Mouse (Mus musculus) layer of hippocampus, postnatal 25 days (tissue): ENCODE measurements around the gene Gm43738. TPM values are rescaled to one million over a fixed set of nuclear protein-coding genes. Genes with fewer than 3 reads are reported as not detected.
"Not testable (repeated sequence)": the region's sequence is repeated elsewhere in the genome, so short reads cannot be mapped to it uniquely, and the experiment has no call there.

Experiments used
- DNase-seq, 2 experiments: peaks; one replicate each; pipeline ENCODE4 v3.0.0; 2022; ENCODE audit warnings: mixed read lengths in 2 of 2, low spot score in 1 of 2; ENCODE audit errors: extremely low spot score in 1 of 2
- total RNA-seq, 2 experiments: library from RNA; stranded (reverse); gene quantifications; 2 replicates each; pipeline ENCODE4 v1.2.3; 2021

Gene Gm43738
- total RNA-seq, 2 experiments from 2014 or later, result not detected

DNA sequence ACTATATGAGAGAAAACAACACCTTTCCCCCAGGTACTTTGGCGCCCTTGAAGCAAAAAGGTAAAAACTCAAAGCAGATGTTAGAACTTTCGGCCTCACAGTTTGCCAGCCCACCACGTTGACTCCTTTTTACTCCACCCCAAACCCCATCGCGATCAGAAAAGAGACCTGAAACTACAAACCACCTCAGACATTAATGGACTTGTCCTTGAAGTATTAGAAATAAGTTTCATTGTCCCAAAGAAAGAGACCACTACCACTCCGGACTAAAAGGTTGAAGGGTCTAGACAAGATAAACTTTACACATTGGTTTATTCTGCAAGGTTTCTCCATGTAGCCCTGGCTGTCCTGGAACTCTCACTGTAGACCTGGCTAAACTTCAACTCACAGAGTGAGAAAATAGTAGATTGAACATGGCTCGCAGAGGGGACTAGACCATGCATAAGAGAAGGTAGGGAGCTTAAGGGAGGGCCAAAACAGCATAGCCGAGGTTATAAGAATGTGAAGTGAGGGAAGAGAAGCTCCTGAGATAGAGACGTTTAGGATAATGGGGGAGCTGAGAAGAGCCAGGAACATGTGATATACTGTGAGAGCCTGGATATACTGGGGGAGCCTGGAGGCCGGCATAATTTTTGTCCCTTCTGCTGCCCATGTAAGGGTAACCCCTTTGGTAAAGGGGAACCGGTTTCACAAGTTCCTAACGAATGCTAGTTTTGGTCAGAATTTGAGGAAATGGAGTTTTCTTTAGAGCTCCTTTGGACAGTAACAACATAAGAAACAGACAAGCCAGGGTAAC lies 1.8 kb upstream of the Gm43738 start:
- DNase-seq, result no peak

GRCm38 (mm10) chr3:89101812-89102494 lies 1.1 kb upstream of the Gm43738 start, which contains the start of gene Fdps:
TSS of gene Fdps (minus strand) at chr3:89101959.
- peak; percentile 74 to 78 for DNase-seq

DNA sequence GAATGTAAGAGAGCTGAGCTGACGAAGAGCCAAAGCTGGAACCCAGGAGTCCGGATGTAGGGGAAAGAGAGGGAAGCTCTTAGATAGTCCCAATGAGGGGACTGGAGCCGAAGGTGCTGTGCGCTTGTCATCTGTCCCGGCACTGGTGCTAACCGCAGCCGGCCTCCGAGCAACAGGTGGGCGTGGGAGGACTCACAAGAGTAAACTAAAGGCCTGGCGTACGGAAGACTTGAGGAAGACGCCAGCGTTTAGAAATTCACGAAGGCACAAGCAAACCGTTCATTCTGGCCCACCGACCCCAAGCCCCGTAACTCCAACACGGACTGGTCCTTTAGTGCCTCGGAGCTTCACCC lies 536 bp upstream of the Gm43738 start:
- DNase-seq, result peak in 1 of 2 experiments; percentile 38

- DNase-seq, result no peak
These were observed 6.9 kb downstream of the Gm43738 start for GRCm38 (mm10) chr3:89094021-89094420.

GRCm38 (mm10) chr3:89093175-89093574 lies 7.7 kb downstream of the Gm43738 start, which contains the start of gene Rusc1:
TSS of gene Rusc1 (minus strand) at chr3:89093311.
- DNase-seq, result peak; percentile 84 to 85

GRCm38 (mm10) chr3:89092509-89093090 lies 8.3 kb downstream of the Gm43738 start:
- no peak for DNase-seq

- no peak for DNase-seq
These were observed 8.9 kb downstream of the Gm43738 start for GRCm38 (mm10) chr3:89091811-89092508.

- DNase-seq, result peak; percentile 83 to 86
These were observed 9.9 kb downstream of the Gm43738 start for GRCm38 (mm10) chr3:89090694-89091655.

DNA sequence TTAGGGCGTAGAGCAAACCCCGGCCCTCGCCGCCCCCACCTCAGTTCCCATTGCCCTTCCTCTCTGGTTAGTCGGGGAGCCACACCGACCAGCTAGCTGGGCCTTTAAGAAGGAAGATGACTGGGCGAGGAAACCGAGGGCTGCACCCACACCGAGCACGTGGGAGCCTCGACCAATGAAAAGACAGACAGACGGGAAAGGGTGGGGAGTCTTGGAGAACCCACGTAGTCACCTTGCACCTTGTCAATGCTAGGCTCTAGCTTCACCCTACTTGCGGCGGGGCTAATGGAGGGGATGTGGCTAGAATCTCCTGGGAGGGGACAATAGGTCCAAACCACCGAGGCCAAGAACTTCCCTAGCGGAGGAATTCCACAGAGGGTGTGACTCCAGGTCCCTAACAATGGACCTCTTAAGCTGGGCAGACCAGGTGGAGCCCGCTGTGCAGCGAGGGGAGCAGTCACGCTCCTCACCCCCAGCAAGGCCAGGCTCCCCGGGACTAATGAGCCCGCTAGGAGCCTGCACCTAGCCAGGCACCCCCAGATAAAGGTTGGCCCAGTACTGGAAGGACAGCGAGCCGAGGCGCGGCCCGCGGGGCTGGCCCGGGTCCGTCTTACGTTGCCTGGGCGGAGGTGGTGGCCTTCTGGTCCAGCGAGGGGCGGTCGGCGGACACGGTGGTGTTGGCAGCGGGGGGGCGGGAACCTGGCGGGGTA lies 10.9 kb downstream of the Gm43738 start:
- DNase-seq, result peak; percentile 62 to 72

GRCm38 (mm10) chr3:89088974-89089373 lies 11.9 kb downstream of the Gm43738 start:
- DNase-seq, result no peak

DNA sequence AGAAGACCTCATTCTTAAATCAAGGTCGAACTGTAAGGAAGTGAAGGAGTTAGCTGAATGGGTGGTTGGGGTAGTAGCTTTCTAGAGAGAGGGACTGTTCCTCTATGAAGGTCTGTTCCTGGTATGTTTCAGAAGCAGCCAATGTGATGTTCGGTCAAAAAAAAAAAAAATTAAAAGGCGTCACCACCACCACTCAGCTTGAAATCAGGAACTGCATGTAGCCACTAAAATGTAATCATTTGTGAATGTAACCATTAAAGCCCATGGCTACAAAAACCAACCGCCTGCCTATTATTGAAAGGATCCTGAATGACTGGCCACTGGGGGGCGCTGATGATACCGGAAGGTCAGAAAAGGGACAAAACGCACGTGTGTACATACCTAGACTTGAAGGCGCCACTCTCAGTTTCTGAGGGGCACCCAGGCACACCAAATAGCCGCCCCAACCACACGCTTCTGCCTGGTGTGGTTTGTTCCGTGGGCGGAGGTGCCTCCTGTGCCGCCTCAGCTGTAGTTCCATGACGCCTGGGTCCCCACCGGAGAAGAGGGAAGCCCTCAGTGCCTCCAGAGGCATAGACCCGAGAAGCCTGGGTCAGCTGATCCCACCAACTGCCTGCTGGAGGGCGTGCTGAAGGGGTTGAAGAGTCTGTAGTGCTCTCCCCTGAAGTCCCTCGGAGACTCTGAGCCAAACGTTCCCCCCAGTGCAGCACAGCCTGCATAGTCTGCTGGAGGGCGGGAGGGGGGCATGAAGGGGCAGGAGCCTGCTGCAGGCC lies 13.4 kb downstream of the Gm43738 start:
- DNase-seq, result peak; percentile 74 to 92

DNA sequence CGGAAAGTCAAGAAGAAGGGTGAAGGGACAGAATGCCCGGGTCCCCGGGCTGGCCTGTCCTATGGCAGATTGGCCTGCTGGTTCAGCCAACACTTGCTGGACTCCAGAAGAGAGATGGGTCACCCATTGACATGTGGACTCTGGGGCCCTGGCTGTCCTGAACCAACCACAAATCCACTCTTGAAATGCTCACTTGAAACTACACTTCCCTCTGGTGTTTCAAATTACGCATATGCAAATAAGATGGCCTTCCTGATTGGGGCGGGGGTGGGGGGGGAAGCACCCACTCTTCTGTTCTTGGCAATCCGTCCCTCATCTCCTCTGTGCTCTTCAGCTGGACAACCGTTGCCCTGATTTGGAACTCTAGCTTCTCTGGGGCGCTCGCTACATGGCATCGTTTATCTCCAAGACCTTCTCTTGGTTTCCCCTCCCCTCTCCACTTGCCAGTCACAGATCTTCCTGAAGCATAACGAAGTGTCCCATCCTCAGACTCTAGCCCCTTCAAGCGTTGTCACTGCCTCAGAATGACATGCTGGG lies 16.2 kb downstream of the Gm43738 start:
- DNase-seq, result no peak

- DNase-seq, result no peak
These were observed 16.8 kb downstream of the Gm43738 start for GRCm38 (mm10) chr3:89084133-89084532.

GRCm38 (mm10) chr3:89082287-89082686 lies 18.6 kb downstream of the Gm43738 start:
- not testable (repeated sequence) for DNase-seq

DNA sequence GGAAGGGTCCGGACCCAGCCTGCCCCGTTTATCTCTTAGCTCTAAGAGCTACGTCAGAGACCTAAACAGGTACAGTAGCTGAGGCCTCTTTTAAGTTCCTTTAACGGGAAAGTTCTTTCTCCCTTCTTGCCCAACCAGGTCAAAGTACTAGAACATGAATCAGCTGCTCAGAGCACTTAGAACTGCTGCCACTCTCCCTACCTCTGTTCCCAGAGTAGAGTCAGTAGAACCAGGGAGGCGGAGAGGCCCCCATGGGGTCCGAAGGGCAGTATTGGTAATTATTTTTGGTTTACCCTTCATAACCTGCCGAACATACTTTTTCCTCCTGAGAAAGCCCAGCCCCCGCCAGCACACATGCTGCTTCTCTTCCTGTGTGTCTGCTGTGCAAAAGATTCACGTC lies 23.5 kb downstream of the Gm43738 start:
- DNase-seq, result no peak

GRCm38 (mm10) chr3:89067265-89067664 lies 33.6 kb downstream of the Gm43738 start:
- no peak for DNase-seq

DNA sequence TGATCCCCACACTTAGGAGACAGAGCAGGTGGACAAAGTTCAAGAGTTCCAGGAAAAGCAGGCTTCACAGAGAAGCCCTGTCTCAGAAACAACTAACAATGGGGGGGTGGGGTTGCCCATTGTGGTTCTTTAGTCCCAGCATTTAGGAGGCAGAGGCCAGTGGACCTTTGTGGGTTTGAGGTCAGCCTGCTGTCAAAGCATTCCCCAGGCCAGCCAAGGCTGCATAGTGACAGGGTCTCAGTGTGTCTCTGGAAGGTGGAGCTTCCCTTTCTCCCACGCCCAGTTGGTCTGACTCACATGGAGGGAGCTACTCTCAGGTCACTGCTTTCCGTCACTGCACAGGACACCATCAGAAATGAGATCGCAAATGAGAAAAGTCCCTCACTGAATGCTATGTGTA lies 39.2 kb downstream of the Gm43738 start:
- DNase-seq, result no peak

GRCm38 (mm10) chr3:89058783-89059182 lies 42.1 kb downstream of the Gm43738 start:
- peak in 1 of 2 experiments; percentile 15 for DNase-seq
